Mouse (Mus musculus) liver, postnatal 0 days (tissue): ENCODE results near the gene Atp1a3. TPM values are rescaled to one million over a fixed set of nuclear protein-coding genes. Genes with fewer than 3 reads are reported as not detected.

Experiments used
- ATAC-seq: fragments of 200-750 bp; cut with Nextera tagmentation; 2 replicates; pipeline ENCODE4 v1.8.0; 2017; ENCODE audit warnings: mild to moderate bottlenecking, moderate library complexity
- DNase-seq: peaks from one replicate; pipeline ENCODE4 v3.0.0-alpha.2; 2016
- H3K27ac ChIP-seq: fragments of 300-500 bp; sonication (generic); 2 replicates; pipeline ENCODE4 v1.5.1; 2014; ENCODE audit warnings: antibody characterized with exemption, moderate library complexity, mild to moderate bottlenecking, low read depth
- H3K27me3 ChIP-seq: fragments of 300-500 bp; sonication (generic); 2 replicates; pipeline ENCODE4 v1.6.1; 2014; ENCODE audit warnings: low read length, control low read depth, mixed read lengths; ENCODE audit not compliant: insufficient read depth
- H3K36me3 ChIP-seq: fragments of 300-500 bp; sonication (generic); replicated peaks from 2 replicates; pipeline ENCODE4 v1.6.1; 2014; ENCODE audit warnings: mild to moderate bottlenecking, control low read depth, low read length, moderate library complexity, mixed read lengths; ENCODE audit not compliant: insufficient read depth
- H3K4me1 ChIP-seq: fragments of 300-500 bp; sonication (generic); 2 replicates; pipeline ENCODE4 v1.6.1; 2014; ENCODE audit warnings: antibody characterized with exemption, mild to moderate bottlenecking, control low read depth; ENCODE audit not compliant: insufficient read depth
- H3K4me2 ChIP-seq: fragments of 300-500 bp; sonication (generic); 2 replicates; pipeline ENCODE4 v1.6.1; 2014; ENCODE audit warnings: low read depth, mild to moderate bottlenecking, low read length, moderate library complexity, mixed read lengths
- H3K4me3 ChIP-seq: fragments of 300-500 bp; sonication (generic); 2 replicates; pipeline ENCODE4 v1.5.1; 2014; ENCODE audit warnings: low read depth, low read length
- H3K9ac ChIP-seq: fragments of 300-500 bp; sonication (generic); replicated peaks from 2 replicates; pipeline ENCODE4 v1.6.1; 2014; ENCODE audit warnings: mild to moderate bottlenecking, moderate library complexity
- H3K9me3 ChIP-seq: fragments of 300-500 bp; sonication (generic); 2 replicates; pipeline ENCODE4 v1.6.1; 2016; ENCODE audit warnings: mild to moderate bottlenecking, control low read depth, low read length, mixed read lengths
- CTCF ChIP-seq: sonication (generic); IDR thresholded peaks from 2 replicates; pipeline ENCODE4 v1.5.1; 2016; ENCODE audit warnings: antibody characterized with exemption, low read depth
- EP300 ChIP-seq: IDR thresholded peaks from 2 replicates; pipeline ENCODE4 v1.6.1; 2016; ENCODE audit warnings: antibody characterized with exemption, low read depth, mild to moderate bottlenecking
- WGBS: fragments of 180-500 bp; shearing (Covaris S2); extraction: QIAGEN DNeasy Blood & Tissue Kit; methylation state at CpG from one replicate; pipeline ENCODE4 v1.1.7; 2014; ENCODE audit not compliant: insufficient replicate concordance; 5-methylcytosine and 5-hydroxymethylcytosine counted together
- polyA plus RNA-seq: library from polyadenylated mRNA; unstranded; fragments of >200 nt; fragmentation: Nextera tagmentation; extraction: Ambion mirVana; gene quantifications from 2 replicates; pipeline ENCODE4 v1.2.1, GENCODE M21; 2015

Atp1a3 gene
- polyA plus RNA-seq, 1 experiment from 2014 or later = 1.2 TPM

DNA sequence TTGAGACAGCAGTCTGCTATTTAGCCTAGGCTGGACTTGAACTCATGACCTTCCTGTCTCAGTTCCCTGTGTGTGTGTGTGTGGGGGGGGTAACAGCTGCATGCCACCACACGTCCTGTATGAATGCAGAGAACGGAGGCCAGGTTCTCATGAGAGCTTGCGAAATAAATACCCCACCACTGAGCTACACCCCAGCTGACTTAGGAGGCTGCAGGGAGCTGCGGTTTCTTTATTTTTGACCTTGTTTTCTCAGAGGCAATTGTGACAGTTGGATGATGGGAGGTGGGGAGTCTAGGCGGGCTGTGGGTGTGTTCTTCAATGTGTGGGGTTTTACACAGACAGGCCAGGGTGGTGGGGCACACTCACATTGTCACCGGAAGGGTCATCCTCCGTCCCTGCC is 5.5 kb downstream of the Atp1a3 start:
- no peak overlapping the region for H3K9ac ChIP-seq
- no peaks in the 10 kb centered on the region for H3K4me1 ChIP-seq
- no peaks in the 10 kb centered on the region for H3K9me3 ChIP-seq
- no peak for ATAC-seq
- H3K27ac ChIP-seq = no peak overlapping the region
- no peaks in the 10 kb centered on the region for H3K36me3 ChIP-seq
- no peak overlapping the region for H3K4me2 ChIP-seq
- H3K27me3 ChIP-seq = peaks cover 2% of the 10 kb centered on the region; the same call in 1 of the 2 replicates
- TF ChIP-seq EP300 (no peak), CTCF (no peak)
- no peak for DNase-seq
- no peak overlapping the region for H3K4me3 ChIP-seq
- 45% methylated on average over 7 of the region's 7 CpGs for WGBS

DNA sequence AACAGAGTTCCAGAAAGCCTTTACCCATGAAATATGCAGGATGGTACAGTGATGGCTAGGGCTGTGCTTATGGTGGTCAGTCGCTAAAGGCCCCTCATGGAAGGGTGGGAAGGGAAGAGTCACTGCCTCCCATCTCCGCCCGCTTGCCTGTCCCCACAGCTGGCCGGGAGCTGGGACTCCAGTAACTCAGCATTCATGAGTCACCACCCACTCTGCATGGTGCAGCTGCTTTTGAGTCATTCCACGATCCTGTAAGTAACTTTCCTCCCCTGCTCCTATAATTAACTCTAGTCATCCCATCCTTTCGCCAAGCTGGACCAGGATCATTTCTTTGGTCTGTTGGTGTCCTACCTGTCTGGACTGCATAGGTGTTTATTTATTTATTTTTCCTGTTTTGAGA is 12.7 kb downstream of the Atp1a3 start:
- DNase-seq = no peak
- ATAC-seq = no peak
- no peaks in the 10 kb centered on the region for H3K36me3 ChIP-seq
- H3K4me3 ChIP-seq = no peak overlapping the region
- no peaks in the 10 kb centered on the region for H3K27me3 ChIP-seq
- H3K9me3 ChIP-seq = no peaks in the 10 kb centered on the region
- no peak overlapping the region for H3K9ac ChIP-seq
- no peak overlapping the region for H3K27ac ChIP-seq
- H3K4me2 ChIP-seq = no peak overlapping the region
- TF ChIP-seq CTCF (no peak), EP300 (no peak)
- 71% methylated on average over 6 of the region's 6 CpGs for WGBS
- H3K4me1 ChIP-seq = no peaks in the 10 kb centered on the region

DNA sequence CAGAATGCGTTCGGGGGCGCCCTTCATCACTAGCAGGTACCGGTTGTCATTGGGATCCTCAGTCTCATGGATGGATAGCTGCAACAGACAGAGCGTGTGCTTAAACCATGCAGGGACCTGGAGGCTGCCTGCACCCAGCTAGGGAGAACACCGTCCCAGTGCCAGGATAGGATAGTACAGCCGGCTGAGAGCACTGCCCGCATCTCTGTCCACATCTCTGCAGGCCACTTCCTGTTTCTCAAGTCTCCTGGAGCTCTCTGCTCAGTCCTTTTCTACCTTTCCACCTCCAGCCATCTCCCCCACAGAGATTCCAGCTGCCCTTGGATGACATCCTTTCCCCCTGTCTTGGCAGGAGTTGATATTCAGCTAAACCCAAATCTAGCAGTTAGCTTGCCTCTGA is 15.3 kb downstream of the Atp1a3 start:
- Histone ChIP-seq H3K36me3 (no peaks in the 10 kb centered on the region), H3K27ac (no peak overlapping the region), H3K9me3 (no peaks in the 10 kb centered on the region), H3K4me3 (no peak overlapping the region), H3K4me2 (no peak overlapping the region), H3K4me1 (no peaks in the 10 kb centered on the region), H3K9ac (no peak overlapping the region), H3K27me3 (no peaks in the 10 kb centered on the region)
- ATAC-seq = no peak
- 67% methylated on average over 8 of the region's 8 CpGs for WGBS
- DNase-seq = no peak
- TF ChIP-seq CTCF (no peak), EP300 (no peak)

DNA sequence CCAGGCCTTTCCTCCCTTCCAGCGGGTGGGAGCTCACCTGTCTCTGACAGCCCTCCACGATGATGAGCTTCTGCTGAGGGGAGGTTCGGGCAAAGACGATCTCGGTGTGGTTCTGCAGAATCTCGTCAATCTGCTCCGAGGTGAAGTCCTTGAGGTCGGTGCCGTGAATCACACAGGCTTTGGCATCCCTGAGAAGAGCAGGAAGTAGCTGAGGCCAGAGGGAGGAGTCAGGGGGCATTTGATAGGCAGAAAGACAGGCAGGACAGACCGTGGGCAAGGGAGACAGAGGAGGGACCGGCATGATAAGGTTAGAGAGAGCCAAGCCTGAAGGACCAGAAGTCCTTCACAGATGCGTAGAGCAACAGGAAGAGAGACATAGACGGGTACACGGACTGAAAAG is 17.8 kb downstream of the Atp1a3 start:
- no peak overlapping the region for H3K4me2 ChIP-seq
- ATAC-seq (no peak), DNase-seq (no peak)
- H3K9me3 ChIP-seq = no peaks in the 10 kb centered on the region
- no peak overlapping the region for H3K9ac ChIP-seq
- no peaks in the 10 kb centered on the region for H3K4me1 ChIP-seq
- no peak overlapping the region for H3K27ac ChIP-seq
- H3K27me3 ChIP-seq = no peaks in the 10 kb centered on the region
- no peak overlapping the region for H3K4me3 ChIP-seq
- TF ChIP-seq CTCF (no peak), EP300 (no peak)
- no peaks in the 10 kb centered on the region for H3K36me3 ChIP-seq
- 59% methylated on average over 14 of the region's 14 CpGs for WGBS

DNA sequence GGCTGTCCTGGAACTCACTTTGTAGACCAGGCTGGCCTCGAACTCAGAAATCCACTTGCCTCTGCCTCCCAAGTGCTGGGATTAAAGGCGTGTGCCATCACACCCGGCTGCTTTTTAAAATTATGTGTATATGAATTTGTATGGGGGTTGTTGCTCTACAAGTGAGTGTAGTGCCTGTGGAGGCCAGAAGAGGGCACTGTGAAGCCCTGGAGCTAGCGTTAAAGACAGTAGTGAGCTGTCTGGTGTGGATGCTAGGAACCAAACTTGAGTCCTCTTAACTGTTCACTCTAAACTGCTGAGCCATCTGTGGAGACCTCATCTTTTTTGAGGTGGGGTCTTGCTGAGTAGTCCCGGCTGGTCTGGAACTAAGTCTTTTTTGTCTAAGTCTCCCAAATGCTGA is 20.0 kb downstream of the Atp1a3 start:
- TF ChIP-seq CTCF (peak; percentile 51), EP300 (no peak)
- no peaks in the 10 kb centered on the region for H3K4me1 ChIP-seq
- no peaks in the 10 kb centered on the region for H3K36me3 ChIP-seq
- no peak overlapping the region for H3K4me2 ChIP-seq
- 68% methylated on average over 5 of the region's 5 CpGs for WGBS
- no peak overlapping the region for H3K4me3 ChIP-seq
- H3K27ac ChIP-seq = no peak overlapping the region
- ATAC-seq (no peak), DNase-seq (no peak)
- H3K9ac ChIP-seq = no peak overlapping the region
- H3K9me3 ChIP-seq = no peaks in the 10 kb centered on the region
- no peaks in the 10 kb centered on the region for H3K27me3 ChIP-seq

DNA sequence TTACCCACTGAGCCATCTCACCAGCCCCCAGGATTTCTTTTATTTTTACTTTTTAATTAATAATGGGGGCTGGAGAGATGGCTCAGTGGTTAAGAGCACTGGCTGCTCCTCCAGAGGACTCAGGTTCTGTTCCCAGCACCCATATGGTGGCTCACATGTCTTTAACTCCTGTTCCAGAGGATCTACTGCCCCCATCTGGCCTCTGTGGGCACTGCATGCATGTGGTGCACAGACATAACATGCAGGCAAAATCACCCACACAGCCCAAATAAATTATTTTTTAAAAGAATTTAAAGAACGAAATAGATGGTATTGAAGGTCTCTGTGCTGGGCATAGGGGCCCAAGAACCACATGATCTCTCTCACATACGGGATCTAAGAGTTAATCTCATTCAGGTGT is 21.5 kb downstream of the Atp1a3 start:
- ATAC-seq (no peak), DNase-seq (no peak)
- no peak overlapping the region for H3K9ac ChIP-seq
- TF ChIP-seq EP300 = no peak
- TF ChIP-seq CTCF = no peak
- no peak overlapping the region for H3K4me2 ChIP-seq
- WGBS = 78% methylated on average over 2 of the region's 2 CpGs
- no peak overlapping the region for H3K27ac ChIP-seq
- no peaks in the 10 kb centered on the region for H3K36me3 ChIP-seq
- no peak overlapping the region for H3K4me3 ChIP-seq
- H3K9me3 ChIP-seq = no peaks in the 10 kb centered on the region
- H3K27me3 ChIP-seq = no peaks in the 10 kb centered on the region
- no peaks in the 10 kb centered on the region for H3K4me1 ChIP-seq

DNA sequence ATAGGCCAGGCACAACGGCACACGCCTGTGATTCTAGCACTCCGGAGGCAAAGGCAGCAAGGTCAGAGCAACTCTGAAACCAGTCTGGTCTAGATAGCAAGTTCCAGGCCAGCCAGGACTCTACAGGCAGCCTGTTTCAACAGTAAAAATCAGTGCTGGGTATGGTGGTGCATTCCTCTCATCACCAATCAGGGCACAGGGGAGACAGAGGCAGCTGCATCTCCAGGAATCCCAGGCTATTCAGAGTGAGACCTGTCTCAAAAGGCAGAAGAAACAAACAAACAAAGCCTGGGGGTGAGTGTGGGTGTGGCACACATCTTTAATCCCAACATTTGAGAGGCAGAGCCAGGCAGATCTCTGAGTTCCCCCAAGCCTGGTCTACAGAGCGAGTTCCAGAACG is 22.4 kb downstream of the Atp1a3 start:
- no peak overlapping the region for H3K4me3 ChIP-seq
- no peaks in the 10 kb centered on the region for H3K27me3 ChIP-seq
- TF ChIP-seq CTCF (no peak), EP300 (no peak)
- ATAC-seq (no peak), DNase-seq (no peak)
- no peaks in the 10 kb centered on the region for H3K9me3 ChIP-seq
- WGBS = 76% methylated on average over 5 of the region's 5 CpGs
- H3K9ac ChIP-seq = no peak overlapping the region
- H3K4me2 ChIP-seq = no peak overlapping the region
- H3K27ac ChIP-seq = no peak overlapping the region
- no peaks in the 10 kb centered on the region for H3K4me1 ChIP-seq
- H3K36me3 ChIP-seq = no peaks in the 10 kb centered on the region
